Mouse (Mus musculus) spleen, adult 2 months (tissue): ENCODE results near the gene Jph2.

Experiments
- CTCF ChIP-seq: fragments of 200-500 bp; IDR thresholded peaks from 2 replicates; pipeline ENCODE4 v1.5.1; 2011; ENCODE audit warnings: mild to moderate bottlenecking, inconsistent platforms; ENCODE audit not compliant: insufficient read depth, insufficient read length, insufficient replicate concordance; ENCODE audit errors: extremely low read depth
- POLR2A ChIP-seq: fragments of 200-500 bp; IDR thresholded peaks from 2 replicates; pipeline ENCODE4 v1.6.1; 2011; ENCODE audit warnings: low read depth, low read length, inconsistent platforms

- no peak for TF ChIP-seq CTCF
- no peak for TF ChIP-seq POLR2A
Measured at GRCm38 (mm10) chr2:163385126-163385525, 12.7 kb downstream of the Jph2 start.
